In genomic region chr9:118731650-118732049, GRCm38 (mm10) we compare ENCODE assay signal across 12 mouse cellular contexts.
DNase-seq lines count a peak whose midpoint lies in the region; ATAC-seq and TF ChIP-seq lines count a peak whose summit lies in the region.
"Had no signal": no experiment of that assay in that cellular context is flagged by ENCODE, and none has a peak within 500 bp of the region (broad histone marks: within the 10 kb centered on the region; RNA-seq: fewer than 3 reads in every experiment).

No protein-coding gene starts in this region.

- no peaks in the 10 kb centered on the region for H3K36me3 ChIP-seq in heart, postnatal 0 days (replicated peaks; ENCODE audit: control insufficient read depth, insufficient read depth, low read length)
- H3K36me3 ChIP-seq in lung, postnatal 0 days (ENCODE audit: insufficient read depth, low read length): no peaks in the 10 kb centered on the region; the same call in 1 of the 2 replicates
- H3K36me3 ChIP-seq: forebrain, embryonic 12.5 days had no signal

- ATAC-seq in frontal cortex, adult (ENCODE audit: low TSS enrichment): peak; percentile 41; the same call in 1 of the 2 replicates
- ATAC-seq in heart, postnatal 0 days (ENCODE audit: insufficient read depth, low read depth): peak; percentile 80
- peak; percentile 88 for ATAC-seq in lung, postnatal 0 days
- ATAC-seq: Patski had no signal

- DNase-seq in frontal cortex, postnatal 14 days (ENCODE audit: low spot score in 2 of 2): no peak
- DNase-seq in heart, postnatal 0 days (ENCODE audit: low spot score): peak; percentile 94
- DNase-seq in lung, postnatal 0 days (ENCODE audit: low spot score): peak; percentile 93
- DNase-seq in spleen, adult 12 weeks (ENCODE audit: low spot score): no peak
- DNase-seq in natural killer cell, adult 2 months (ENCODE audit: low spot score in 2 of 2): no peak
- no peak for DNase-seq in adipocyte (ENCODE audit: low spot score)
- DNase-seq: kidney, adult 2 months had no signal

- H3K4me1 ChIP-seq in bone marrow, adult 2 months (ENCODE audit: control insufficient read depth, insufficient read depth, low read length): peaks cover 5% of the 10 kb centered on the region
- peaks cover 36% of the 10 kb centered on the region for H3K4me1 ChIP-seq in heart, postnatal 0 days (ENCODE audit: control insufficient read depth, insufficient read depth)
- peaks cover 17% of the 10 kb centered on the region for H3K4me1 ChIP-seq in lung, postnatal 0 days (ENCODE audit: insufficient read depth, low read depth, low read length)
- H3K4me1 ChIP-seq: forebrain, embryonic 12.5 days had no signal

- TF ChIP-seq POLR2A in bone marrow, adult 2 months (IDR thresholded peaks at IDR 0.05; ENCODE audit: borderline replicate concordance, control insufficient read depth, low read depth, low read length): no peak

- TF ChIP-seq CTCF in bone marrow, adult 2 months (IDR thresholded peaks at IDR 0.05; ENCODE audit: control insufficient read depth, insufficient read depth, low read length): no peak
- TF ChIP-seq CTCF in heart, postnatal 0 days (IDR thresholded peaks at IDR 0.05; ENCODE audit: low read depth): no peak
- TF ChIP-seq CTCF in lung, postnatal 0 days (IDR thresholded peaks at IDR 0.05): no peak

- peak; percentile 67; the same call in 1 of the 2 replicates for TF ChIP-seq EP300 in heart, postnatal 0 days (IDR thresholded peaks at IDR 0.05; ENCODE audit: low read depth)
- peak; percentile 97 for TF ChIP-seq EP300 in lung, postnatal 0 days (IDR thresholded peaks at IDR 0.05)

- H3K27me3 ChIP-seq in heart, postnatal 0 days (ENCODE audit: control insufficient read depth, insufficient read depth, low read length): no peaks in the 10 kb centered on the region
- no peaks in the 10 kb centered on the region for H3K27me3 ChIP-seq in lung, postnatal 0 days (replicated peaks; ENCODE audit: insufficient read depth, low read length)
- H3K27me3 ChIP-seq: forebrain, embryonic 12.5 days; Patski had no signal

- no peak overlapping the region for H3K4me2 ChIP-seq in heart, postnatal 0 days (ENCODE audit: low read depth, low read length)
- no peak overlapping the region for H3K4me2 ChIP-seq in lung, postnatal 0 days (replicated peaks; ENCODE audit: low read depth, low read length)
- H3K4me2 ChIP-seq: forebrain, embryonic 12.5 days had no signal

- H3K9ac ChIP-seq in heart, postnatal 0 days (replicated peaks; ENCODE audit: low read depth, low read length): no peak overlapping the region
- no peak overlapping the region for H3K9ac ChIP-seq in lung, postnatal 0 days (replicated peaks; ENCODE audit: low read depth)
- H3K9ac ChIP-seq: forebrain, embryonic 12.5 days had no signal

- H3K27ac ChIP-seq in bone marrow, adult 2 months (ENCODE audit: control insufficient read depth, insufficient read depth, low read depth, low read length, poor library complexity): peak overlapping the region; percentile 26; the same call in 1 of the 2 replicates
- H3K27ac ChIP-seq in heart, postnatal 0 days (ENCODE audit: low read depth): peak overlapping the region; percentile 79
- peak overlapping the region; percentile 81 for H3K27ac ChIP-seq in lung, postnatal 0 days (ENCODE audit: low read length)
- H3K27ac ChIP-seq: forebrain, embryonic 12.5 days; macrophage had no signal

- no peak overlapping the region for H3K4me3 ChIP-seq in bone marrow, adult 2 months (replicated peaks; ENCODE audit: control insufficient read depth, low read depth, low read length)
- no peak overlapping the region for H3K4me3 ChIP-seq in heart, postnatal 0 days (ENCODE audit: low read depth, low read length)
- H3K4me3 ChIP-seq in lung, postnatal 0 days (ENCODE audit: low read depth, low read length): no peak overlapping the region
- H3K4me3 ChIP-seq: forebrain, embryonic 12.5 days had no signal

- 46% methylated on average over 6 of the region's 6 CpGs for WGBS in bone marrow, adult 2 months
- 12% methylated on average over 6 of the region's 6 CpGs for WGBS in heart, postnatal 0 days
- 24% methylated on average over 6 of the region's 6 CpGs for WGBS in lung, postnatal 0 days

- no peaks in the 10 kb centered on the region for H3K9me3 ChIP-seq in heart, postnatal 0 days (replicated peaks; ENCODE audit: control insufficient read depth, low read length)
- H3K9me3 ChIP-seq in lung, postnatal 0 days (ENCODE audit: low read length): no peaks in the 10 kb centered on the region
- H3K9me3 ChIP-seq: forebrain, embryonic 12.5 days had no signal

Comparison
In these comparisons a context has a peak if more than half of its experiments do, and no peak if none do; other contexts are left out.
1. DNase-seq: peak in heart, postnatal 0 days (single experiment) and lung, postnatal 0 days (single experiment); none in frontal cortex, postnatal 14 days (0 of 2), spleen, adult 12 weeks (single experiment), natural killer cell, adult 2 months (0 of 2) and adipocyte (single experiment).
2. H3K27ac ChIP-seq: peak in every context shown above with its lines; median percentile 81 in lung, postnatal 0 days; 79 in heart, postnatal 0 days; 26 in bone marrow, adult 2 months.
3. Peak in every context shown above with its lines, with median percentiles within 50 percentile points of each other: ATAC-seq.